Mouse (Mus musculus): ENCODE results near the gene Fbxo31.
A peak's percentile ranks its signal among the peaks of the same experiment; 100 is the strongest.

Gene Fbxo31

GRCm38 (mm10) chr8:121589205-121589726 is 10.7 kb upstream of the Fbxo31 start:
- no peak for DNase-seq (ENCODE audit: low read depth, low spot score)

DNA sequence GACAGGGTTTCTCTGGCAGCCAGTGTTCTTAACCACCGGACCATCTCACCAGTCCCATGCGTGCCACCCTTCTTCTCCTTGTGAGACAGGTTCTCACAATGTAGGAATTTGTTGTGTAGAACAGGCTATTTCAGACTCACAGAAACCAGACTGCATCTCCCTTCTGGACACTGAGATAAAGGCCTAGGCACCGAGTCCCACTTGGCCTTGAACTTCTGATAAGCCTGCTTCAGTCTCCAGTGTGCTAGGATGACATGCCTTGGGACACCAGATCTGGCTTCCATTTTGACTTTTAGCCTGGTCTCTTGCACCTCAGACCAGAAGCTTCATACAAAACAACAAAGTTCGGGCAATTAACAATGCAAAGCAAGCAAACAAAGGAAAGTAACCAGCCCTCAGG is 10.1 kb upstream of the Fbxo31 start:
- DNase-seq (ENCODE audit: low read depth, low spot score) = no peak

DNA sequence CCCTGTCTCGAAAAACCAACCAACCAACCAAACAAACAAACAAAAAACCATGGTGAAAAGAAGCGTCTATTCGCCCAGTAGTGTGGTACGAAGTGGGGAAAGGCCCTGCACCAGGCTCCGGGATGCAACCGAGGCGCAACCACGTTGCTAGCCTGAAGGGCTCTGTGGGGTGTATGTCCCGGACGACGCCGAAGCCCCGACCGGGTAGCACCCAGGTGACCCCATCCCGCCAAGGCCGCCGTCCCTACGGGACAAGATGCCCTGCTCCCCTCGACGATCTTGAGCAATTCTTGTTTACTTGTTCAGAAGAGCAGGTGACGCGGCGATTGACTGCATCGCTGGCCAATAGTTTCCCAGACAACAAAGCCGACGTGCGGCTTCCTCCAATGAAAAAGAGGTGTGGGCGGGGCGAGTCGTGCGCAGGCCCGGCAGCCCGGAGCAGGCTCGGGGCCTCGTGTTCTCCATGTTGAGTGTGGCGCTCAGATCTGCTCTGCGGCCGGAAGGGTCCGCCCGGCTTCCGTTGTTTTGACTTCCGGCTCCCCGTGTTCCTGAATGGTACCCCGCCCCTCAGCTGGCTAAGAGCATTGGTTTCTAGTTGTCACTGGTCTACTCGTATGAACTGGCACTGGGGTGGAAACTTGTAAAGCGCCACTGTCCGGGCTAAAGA is 6.7 kb upstream of the Fbxo31 start:
- peak; percentile 99 for DNase-seq (ENCODE audit: low read depth, low spot score)

GRCm38 (mm10) chr8:121584730-121585129 is 6.1 kb upstream of the Fbxo31 start:
- peak; percentile 36 for DNase-seq (ENCODE audit: low read depth, low spot score)

GRCm38 (mm10) chr8:121583653-121584052 is 5.0 kb upstream of the Fbxo31 start:
- DNase-seq (ENCODE audit: low read depth, low spot score) = no peak

- no peak for DNase-seq (ENCODE audit: low read depth, low spot score)
These were observed 1.9 kb upstream of the Fbxo31 start for GRCm38 (mm10) chr8:121580465-121580864.

DNA sequence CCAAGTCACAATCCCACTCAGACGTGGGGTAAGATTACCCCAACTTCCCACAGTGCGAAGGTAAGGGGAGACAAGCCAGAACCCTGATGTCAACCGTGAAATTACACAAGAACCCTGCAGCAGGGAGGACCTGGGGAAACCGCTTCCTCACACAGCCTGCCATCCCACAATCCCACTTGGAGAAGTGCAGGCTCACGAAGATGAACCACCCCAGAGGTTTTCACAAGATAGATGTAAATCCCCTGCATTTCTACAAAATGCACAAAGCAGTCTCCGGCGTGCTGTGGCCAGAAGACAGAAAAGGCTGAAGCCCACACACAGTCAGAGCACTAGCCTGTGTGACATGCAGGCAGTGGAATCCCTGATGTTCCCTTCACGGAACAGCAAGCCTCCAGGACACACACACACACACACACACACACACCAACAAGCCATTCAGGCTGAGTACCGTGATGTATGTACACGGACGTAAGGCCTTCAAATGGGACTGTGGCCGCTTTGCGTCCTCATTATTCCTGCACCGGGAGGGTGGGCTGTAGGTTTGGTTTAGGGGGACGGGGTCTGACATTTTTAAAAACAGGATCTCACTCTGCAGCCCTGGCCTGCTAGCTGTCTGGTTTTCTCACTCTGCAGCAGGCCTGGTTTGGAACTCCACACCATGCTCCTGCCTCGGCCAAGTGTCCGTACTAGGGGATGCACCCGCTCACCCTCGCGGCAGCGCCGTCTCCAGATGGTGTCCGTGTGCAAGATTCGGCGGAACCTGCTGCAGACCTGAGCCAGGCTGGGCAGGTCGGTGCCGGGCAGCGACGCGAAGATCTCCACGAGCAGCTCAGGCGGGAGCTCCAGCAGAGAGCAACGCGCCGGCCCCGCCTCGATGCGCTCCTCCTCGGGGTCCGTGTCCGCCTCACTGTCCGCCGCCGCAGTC is 593 bp downstream of the Fbxo31 start:
- no peak for DNase-seq (ENCODE audit: low read depth, low spot score)

DNA sequence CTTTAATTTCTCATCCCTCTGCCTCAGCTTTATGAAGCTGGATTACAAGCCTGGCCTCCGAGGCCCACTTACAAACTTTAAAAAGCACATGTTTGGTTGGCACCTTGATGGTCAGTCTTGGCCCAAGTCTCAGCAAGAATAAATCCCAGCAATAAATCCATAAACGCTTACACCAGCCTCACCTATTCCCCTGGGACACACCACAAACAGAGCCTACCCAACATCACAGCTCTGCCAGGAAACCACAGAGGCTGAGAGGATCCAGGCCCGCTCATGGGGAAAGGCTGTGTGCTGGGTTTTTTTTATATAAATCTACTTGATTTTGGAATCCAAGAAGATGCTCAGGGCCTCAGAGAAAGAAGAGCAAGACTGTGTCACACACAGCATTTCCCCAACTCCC is 2.9 kb downstream of the Fbxo31 start:
- DNase-seq (ENCODE audit: low read depth, low spot score) = no peak

DNA sequence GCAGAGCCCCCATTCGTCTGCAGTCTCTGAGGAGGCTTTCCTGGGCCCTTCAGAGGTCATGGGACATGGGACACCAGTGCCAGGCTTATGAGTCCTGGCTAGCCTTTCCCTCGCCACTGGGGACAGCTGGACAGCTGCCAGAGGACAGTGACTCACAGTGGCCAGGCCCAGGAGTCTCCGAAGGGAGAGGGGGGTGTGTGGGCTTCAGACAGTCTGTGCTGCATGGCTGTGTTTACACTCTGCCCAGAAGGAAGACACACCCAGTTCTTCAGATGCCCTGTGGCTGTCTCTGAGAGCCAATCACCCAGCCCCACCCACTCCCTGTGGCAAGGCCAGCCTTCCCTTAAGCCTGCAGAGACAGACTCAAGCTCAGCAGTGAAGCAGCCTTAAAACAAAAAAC is 5.3 kb downstream of the Fbxo31 start:
- peak; percentile 47 for DNase-seq (ENCODE audit: low read depth, low spot score)

- DNase-seq (ENCODE audit: low read depth, low spot score) = no peak
These were observed 6.5 kb downstream of the Fbxo31 start for GRCm38 (mm10) chr8:121572121-121572520.

- no peak for DNase-seq (ENCODE audit: low read depth, low spot score)
These were observed 7.8 kb downstream of the Fbxo31 start for GRCm38 (mm10) chr8:121570801-121571200.

GRCm38 (mm10) chr8:121570335-121570734 is 8.3 kb downstream of the Fbxo31 start:
- no peak for DNase-seq (ENCODE audit: low read depth, low spot score)

- DNase-seq (ENCODE audit: low read depth, low spot score) = peak; percentile 53
These were observed 10.3 kb downstream of the Fbxo31 start for GRCm38 (mm10) chr8:121568321-121568720.

- DNase-seq (ENCODE audit: low read depth, low spot score) = no peak
These were observed 14.9 kb downstream of the Fbxo31 start for GRCm38 (mm10) chr8:121563701-121564100.

DNA sequence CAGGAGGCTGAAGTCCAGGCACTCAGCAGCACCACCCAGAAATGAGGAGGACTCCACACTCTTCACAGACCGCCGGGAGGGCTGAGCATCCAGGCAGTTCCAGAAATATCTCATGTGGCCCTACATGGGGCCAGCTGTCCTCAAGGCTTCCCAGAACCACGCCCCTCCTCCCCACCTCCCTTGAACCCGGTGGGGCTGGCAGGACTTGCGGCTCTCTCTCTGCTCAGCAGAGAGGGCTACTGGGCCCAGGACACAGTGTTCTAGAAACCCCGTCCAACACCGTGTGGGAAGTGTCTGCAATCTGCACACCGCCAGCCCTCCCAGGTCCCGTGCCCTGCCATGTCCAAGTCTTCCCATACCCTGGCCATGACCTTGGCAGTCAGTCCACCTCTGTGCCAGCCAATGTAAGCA is 15.7 kb downstream of the Fbxo31 start:
- no peak for DNase-seq (ENCODE audit: low read depth, low spot score)

- no peak for DNase-seq (ENCODE audit: low read depth, low spot score)
These were observed 16.8 kb downstream of the Fbxo31 start for GRCm38 (mm10) chr8:121561636-121562345.

DNA sequence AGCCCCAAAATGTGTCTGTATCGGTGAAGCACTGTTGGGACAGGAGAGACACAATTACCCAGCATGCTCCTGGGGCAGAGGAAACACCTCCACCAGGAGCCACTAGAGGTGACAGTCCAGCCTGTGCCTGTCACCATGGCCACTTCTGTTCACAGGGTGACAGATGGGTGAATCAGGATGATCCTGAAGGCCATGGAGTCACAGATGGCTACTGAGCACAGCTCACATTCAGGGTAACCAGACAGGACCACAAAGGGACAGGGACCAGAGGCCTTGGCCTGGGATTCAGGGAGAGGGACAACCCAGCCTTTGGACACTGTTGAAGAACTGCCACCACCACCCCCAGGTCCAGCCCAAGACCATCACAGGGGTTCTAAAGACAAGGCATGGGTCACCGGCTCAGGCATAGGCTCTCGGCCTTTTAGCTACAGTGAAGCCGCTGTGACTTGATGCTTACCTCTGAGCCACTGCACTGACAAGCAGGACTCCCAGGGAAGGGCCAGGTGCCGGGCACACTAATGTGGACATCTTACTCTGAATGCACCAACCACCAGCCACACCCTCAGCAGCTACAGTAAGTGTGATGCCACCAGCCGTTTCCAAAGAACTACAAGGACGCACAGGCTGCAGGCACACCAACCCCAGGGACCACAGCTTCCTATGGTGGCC is 18.0 kb downstream of the Fbxo31 start:
- no peak for DNase-seq (ENCODE audit: low read depth, low spot score)

GRCm38 (mm10) chr8:121559801-121560200 is 18.8 kb downstream of the Fbxo31 start:
- no peak for DNase-seq (ENCODE audit: low read depth, low spot score)

GRCm38 (mm10) chr8:121558538-121558937 is 20.1 kb downstream of the Fbxo31 start:
- DNase-seq (ENCODE audit: low read depth, low spot score) = no peak

DNA sequence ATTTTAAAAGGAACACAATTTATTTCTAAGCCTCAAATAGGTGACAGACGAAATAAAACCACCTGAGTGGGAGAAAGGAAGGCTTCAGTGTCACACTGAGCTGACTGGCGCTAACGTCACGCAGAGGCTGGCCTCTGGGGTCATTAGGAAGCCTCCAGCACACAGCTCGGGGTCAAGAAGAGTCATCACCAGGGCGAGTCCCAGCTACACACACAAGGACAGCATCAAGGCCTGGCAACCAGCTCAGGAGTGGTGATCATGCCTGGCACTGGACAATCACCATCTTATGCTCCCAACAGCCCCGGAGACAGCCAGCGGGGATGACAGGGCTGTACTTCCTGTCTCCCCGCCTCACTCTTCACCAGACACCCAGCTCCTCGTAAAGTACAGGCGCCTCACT is 20.9 kb downstream of the Fbxo31 start:
- no peak for DNase-seq (ENCODE audit: low read depth, low spot score)

DNA sequence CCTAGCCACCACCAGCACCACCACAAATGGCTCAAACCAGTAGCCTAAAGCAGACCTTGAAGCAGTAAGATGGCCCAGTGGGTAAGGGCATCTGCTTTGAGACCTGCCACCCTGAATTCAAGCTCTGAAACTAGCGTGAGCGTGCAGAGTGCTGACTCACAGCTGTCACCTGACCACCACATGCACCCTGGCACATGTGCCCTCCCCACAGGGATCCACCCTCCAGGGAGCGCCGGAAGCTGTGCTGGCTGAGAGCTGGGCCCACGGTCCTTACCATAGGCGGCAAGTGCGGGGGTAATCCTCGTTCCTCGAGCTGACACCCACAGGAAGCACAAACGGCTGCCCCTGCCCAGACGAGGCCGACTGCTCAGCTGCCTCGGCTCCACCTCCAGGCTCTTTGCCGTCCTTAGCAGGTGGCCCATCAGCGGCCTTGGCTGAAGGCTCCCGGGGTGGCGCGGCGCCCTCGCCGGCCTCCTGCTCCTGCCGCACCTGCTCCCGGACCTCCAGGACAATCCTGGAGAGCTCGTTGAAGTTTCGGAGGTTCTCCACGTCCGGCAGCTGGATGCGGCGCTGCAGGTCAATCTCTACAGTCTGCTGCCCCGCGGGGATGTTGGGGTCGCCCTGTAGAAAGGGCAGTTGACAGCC is 24.7 kb downstream of the Fbxo31 start:
- DNase-seq (ENCODE audit: low read depth, low spot score) = no peak

All from CD4-positive helper T cell, adult 2 months (primary cell).